Mouse (Mus musculus) lung, adult 2 months (tissue): ENCODE data around the gene Hus1. TPM values are rescaled to one million over a fixed set of nuclear protein-coding genes. Genes with fewer than 3 reads are reported as not detected.

ENCODE experiments used
- DNase-seq: peaks from one replicate; pipeline ENCODE4 v3.0.0; 2022
- H3K4me1 ChIP-seq: fragments of 200-500 bp; 2 replicates; pipeline ENCODE4 v1.6.1; 2011; ENCODE audit warnings: low read length; ENCODE audit not compliant: control insufficient read depth, insufficient read depth
- H3K4me3 ChIP-seq: fragments of 200-500 bp; replicated peaks from 2 replicates; pipeline ENCODE3; 2011; ENCODE audit warnings: low read depth, mild to moderate bottlenecking, control low read depth, low read length; ENCODE audit errors: extremely low read depth
- CTCF ChIP-seq: fragments of 200-500 bp; IDR thresholded peaks from 2 replicates; pipeline ENCODE4 v1.5.1; 2011; ENCODE audit warnings: mild to moderate bottlenecking, low read length, control low read depth; ENCODE audit not compliant: insufficient read depth
- POLR2A ChIP-seq: fragments of 200-500 bp; IDR thresholded peaks from 2 replicates; pipeline ENCODE4 v1.6.1; 2011; ENCODE audit warnings: low read depth, mild to moderate bottlenecking, control low read depth, low read length, borderline replicate concordance; ENCODE audit errors: extremely low read depth
- WGBS: fragments of 180-500 bp; shearing (Covaris S2); methylation state at CpG from one replicate; pipeline ENCODE4 v1.1.7; 2018; 5-methylcytosine and 5-hydroxymethylcytosine counted together
- polyA plus RNA-seq: library from polyadenylated mRNA; depleted of rRNA; stranded (reverse); fragments of >200 nt; gene quantifications from 2 replicates; pipeline ENCODE4 v1.2.3, GENCODE M21; 2012; rRNA removed

Hus1 gene
- 9.1 and 11.5 TPM in 2 replicates for polyA plus RNA-seq

- under 1% methylated on average over 43 of the region's 43 CpGs for WGBS
- peak within 1 kb of the TSS; percentile 90 for H3K4me3 ChIP-seq
- peaks cover 4% of the 10 kb centered on the region; the same call in 1 of the 2 replicates for H3K4me1 ChIP-seq
- TF ChIP-seq POLR2A (peak; percentile 86; the same call in 1 of the 2 replicates), CTCF (no peak)
- peak; percentile 87 for DNase-seq
These were observed at the start of gene Hus1 for GRCm38 (mm10) chr11:9010853-9011339. TSS of gene Hus1 (minus strand) at chr11:9011191.

GRCm38 (mm10) chr11:9060484-9060883 lies 49.5 kb upstream of the Hus1 start:
- no peak overlapping the region for H3K4me3 ChIP-seq
- TF ChIP-seq POLR2A (no peak), CTCF (no peak)
- no peaks in the 10 kb centered on the region for H3K4me1 ChIP-seq
- WGBS, result 42% methylated on average over 5 of the region's 5 CpGs
- no peak for DNase-seq

GRCm38 (mm10) chr11:9060029-9060428 lies 49.0 kb upstream of the Hus1 start:
- H3K4me3 ChIP-seq, result no peak overlapping the region
- TF ChIP-seq CTCF (no peak), POLR2A (no peak)
- 61% methylated on average over 1 of the region's 1 CpGs for WGBS
- DNase-seq, result no peak
- H3K4me1 ChIP-seq, result no peaks in the 10 kb centered on the region

DNA sequence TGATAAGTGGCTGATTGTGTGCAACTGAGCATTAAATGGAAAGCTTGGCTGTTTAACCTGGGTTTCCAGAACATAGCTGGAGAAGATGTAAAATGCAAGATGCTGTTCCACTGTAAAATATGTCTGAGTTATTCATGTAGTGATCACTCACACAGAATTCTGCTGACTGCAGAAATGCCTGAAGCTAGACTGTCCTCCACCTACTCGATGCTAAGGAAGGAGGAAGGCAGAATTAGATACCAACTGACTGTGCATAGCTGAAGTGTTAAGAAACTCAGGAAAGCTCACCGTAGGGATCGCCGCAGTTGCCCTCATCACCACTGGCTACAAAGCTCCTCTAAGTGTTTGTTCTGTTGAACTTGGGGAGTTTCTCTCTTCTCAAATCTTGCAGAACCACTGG lies 46.7 kb upstream of the Hus1 start:
- H3K4me1 ChIP-seq, result no peaks in the 10 kb centered on the region
- DNase-seq, result no peak
- no peak overlapping the region for H3K4me3 ChIP-seq
- WGBS, result 69% methylated on average over 4 of the region's 4 CpGs
- no peak for TF ChIP-seq POLR2A
- TF ChIP-seq CTCF, result no peak

- DNase-seq, result no peak
- Histone ChIP-seq H3K4me1 (no peaks in the 10 kb centered on the region), H3K4me3 (no peak overlapping the region)
- WGBS, result 61% methylated on average over 2 of the region's 2 CpGs
- TF ChIP-seq POLR2A, result no peak
- no peak for TF ChIP-seq CTCF
These were observed 45.9 kb upstream of the Hus1 start for GRCm38 (mm10) chr11:9056937-9057336.

- H3K4me1 ChIP-seq, result peaks cover 7% of the 10 kb centered on the region
- H3K4me3 ChIP-seq, result no peak overlapping the region
- TF ChIP-seq POLR2A (no peak), CTCF (no peak)
- WGBS, result 47% methylated on average over 2 of the region's 2 CpGs
- no peak for DNase-seq
These were observed 40.9 kb upstream of the Hus1 start for GRCm38 (mm10) chr11:9051895-9052294.

DNA sequence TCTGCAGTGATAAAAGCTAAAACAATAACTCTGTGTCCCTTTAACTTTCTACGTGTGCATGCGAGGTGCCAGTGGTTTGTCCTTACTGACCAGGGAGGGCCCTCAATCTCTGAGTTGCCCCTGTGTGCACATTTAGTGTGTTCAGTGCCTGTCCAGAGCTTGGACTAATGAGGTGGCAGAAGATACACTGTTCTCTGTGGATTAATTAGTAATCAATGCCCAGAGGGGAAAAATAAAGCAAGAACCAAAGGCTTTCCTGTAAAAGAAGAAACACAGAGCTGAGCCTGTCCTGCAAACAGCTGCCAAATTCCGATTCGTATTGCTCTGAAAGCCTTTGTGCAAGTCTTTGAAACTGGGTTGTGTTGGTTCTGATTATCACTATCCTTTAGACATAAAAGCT lies 39.2 kb upstream of the Hus1 start:
- WGBS, result 80% methylated on average over 4 of the region's 4 CpGs
- no peak for DNase-seq
- Histone ChIP-seq H3K4me3 (no peak overlapping the region), H3K4me1 (peaks cover 7% of the 10 kb centered on the region)
- no peak for TF ChIP-seq POLR2A
- no peak for TF ChIP-seq CTCF

DNA sequence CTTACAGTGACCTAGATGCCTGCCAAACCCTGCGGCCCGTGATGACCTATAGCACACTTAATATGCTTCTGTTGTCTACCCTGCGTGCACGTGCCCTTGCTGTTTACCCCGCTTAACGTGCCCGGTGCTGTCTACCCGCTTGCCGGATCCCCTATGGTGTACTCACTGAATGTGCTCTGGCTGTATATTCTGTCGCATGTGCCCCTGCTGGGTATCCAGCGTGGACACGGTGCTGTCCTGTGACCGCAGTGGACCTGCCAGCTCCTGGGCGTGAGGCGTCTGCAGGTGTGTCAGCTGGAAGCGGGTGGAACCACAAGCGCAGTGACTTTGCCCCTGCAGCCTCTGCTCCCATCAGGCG lies 37.7 kb upstream of the Hus1 start, which contains the start of gene Sun3:
Gene Sun3 (minus strand): TSS at position 289 of the 358 bp plus-strand sequence.
- WGBS, result 2% methylated on average over 18 of the region's 18 CpGs

DNA sequence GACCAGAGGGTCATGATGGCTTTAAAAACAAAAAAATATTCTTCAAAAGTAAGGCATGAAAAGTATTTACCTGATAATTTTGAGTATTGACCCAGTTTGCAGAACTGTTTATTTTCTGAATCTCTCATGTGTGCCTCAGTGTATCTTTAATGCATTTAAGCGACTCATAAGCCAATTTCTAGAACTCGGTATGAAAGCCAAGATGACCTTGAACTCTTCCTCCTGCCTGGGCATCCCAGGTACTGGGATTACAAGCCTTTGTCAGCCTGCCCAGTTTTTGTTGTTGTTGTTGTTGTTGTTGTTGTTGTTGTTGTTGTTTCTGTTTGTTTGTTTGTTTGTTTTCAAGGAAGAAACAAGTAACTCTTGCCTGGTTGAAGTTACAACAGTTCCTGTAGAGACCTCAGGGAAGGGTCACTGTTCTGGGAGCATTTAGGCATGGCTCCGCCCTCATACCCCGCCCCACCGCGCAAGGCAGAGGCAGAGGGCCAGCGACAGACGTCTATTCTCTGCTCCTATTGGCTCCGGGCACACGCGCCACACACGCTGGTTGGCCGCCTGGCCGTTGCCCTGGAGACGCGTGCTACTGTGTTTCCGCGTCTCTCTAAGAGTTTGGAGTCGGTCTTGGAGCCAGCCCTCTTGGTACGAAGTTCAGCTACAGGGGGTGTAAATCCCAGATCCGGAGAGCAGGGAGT lies 37.2 kb upstream of the Hus1 start, which contains the start of gene Gm11992:
Gene Gm11992 (plus strand): TSS at position 584 of the 692 bp plus-strand sequence.
- DNase-seq, result peak; percentile 65
- Histone ChIP-seq H3K4me3 (peak within 1 kb of the TSS; percentile 50), H3K4me1 (peaks cover 7% of the 10 kb centered on the region)
- 4% methylated on average over 21 of the region's 21 CpGs for WGBS
- TF ChIP-seq POLR2A (no peak), CTCF (no peak)

More for the DNA sequence above, 37.7 kb upstream of the Hus1 start, which contains the start of gene Sun3:
- no peak for DNase-seq
- Histone ChIP-seq H3K4me1 (peaks cover 7% of the 10 kb centered on the region), H3K4me3 (peak within 1 kb of the TSS; percentile 50)
- TF ChIP-seq POLR2A (no peak), CTCF (no peak)

- TF ChIP-seq CTCF (no peak), POLR2A (no peak)
These were observed 36.1 kb upstream of the Hus1 start for GRCm38 (mm10) chr11:9047044-9047443.

DNA sequence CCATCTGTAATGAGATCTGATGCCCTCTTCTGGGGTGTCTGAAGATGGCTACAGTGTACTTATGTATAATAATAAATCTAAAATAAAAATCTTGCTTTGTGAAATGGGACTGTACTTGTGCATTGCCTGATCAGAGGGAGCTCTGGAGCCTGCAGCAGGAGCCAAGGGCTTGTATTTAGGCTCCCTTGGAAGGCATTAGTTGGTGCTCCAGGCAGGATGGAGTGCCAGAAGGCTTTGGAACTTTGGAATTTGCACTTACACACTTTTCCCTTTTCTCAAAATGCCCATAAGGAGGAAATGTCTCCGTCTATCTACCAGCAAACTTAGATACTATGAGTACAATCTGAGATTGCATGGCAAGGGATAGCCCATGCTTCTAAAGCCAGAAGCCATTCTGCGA lies 35.6 kb upstream of the Hus1 start:
- TF ChIP-seq POLR2A (no peak), CTCF (no peak)
- no peak overlapping the region for H3K4me3 ChIP-seq
- DNase-seq, result no peak

More at GRCm38 (mm10) chr11:9047044-9047443, 36.1 kb upstream of the Hus1 start:
- no peak overlapping the region for H3K4me3 ChIP-seq
- WGBS, result 46% methylated on average over 5 of the region's 5 CpGs
- no peak for DNase-seq
- peaks cover 7% of the 10 kb centered on the region for H3K4me1 ChIP-seq

More for the DNA sequence above, 35.6 kb upstream of the Hus1 start:
- peaks cover 7% of the 10 kb centered on the region for H3K4me1 ChIP-seq
- WGBS, result 80% methylated on average over 2 of the region's 2 CpGs
